10 mouse cellular contexts compared by ENCODE assay signal in the genomic region with DNA sequence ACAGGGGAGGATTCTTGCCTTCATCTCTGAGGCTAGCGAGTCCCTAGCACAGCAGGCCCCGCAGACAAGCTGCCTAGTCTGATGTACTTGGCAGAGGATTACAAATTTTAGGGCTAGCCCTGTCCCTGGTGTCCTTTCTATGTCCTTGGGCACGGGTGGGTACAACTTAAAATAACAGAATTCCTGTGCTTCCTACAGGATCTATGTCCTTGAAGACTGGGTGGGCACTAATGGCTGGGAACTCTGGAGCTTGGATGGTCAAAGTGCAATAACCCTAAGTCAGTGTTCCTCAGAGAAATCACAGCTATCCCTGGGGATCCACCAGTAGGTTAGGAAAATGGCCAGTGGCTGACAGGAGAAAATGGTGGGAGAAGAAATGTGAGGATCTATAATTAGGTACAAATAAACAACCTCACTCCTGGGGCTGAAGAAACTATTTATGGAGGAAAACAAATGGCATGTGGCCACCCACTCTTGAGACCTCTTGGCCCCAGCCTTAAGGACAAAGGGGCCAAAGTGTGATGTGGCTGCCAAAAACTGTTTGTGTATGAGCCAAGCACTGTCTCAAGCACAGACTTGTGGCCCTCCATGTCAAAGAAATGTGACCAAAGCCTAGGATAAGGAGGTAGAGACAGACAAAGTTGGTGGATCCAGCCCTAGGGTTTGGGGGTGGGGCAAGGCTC. TPM values are rescaled to one million over a fixed set of nuclear protein-coding genes. Genes with fewer than 3 reads are reported as not detected.
A peak's percentile ranks its signal among the peaks of the same experiment; 100 is the strongest.
DNase-seq lines count a peak whose midpoint lies in the region; ATAC-seq lines count a peak whose summit lies in the region.
"Had no signal": no experiment of that assay in that cellular context is flagged by ENCODE, and none has a peak within 500 bp of the region (broad histone marks: within the 10 kb centered on the region; RNA-seq: fewer than 3 reads in every experiment).

No protein-coding gene starts in this region.

- intact Hi-C loops in left cerebral cortex, postnatal 36 days (cut with DNase I): loop anchor here (2.0 kb wide), 1 partner anchor 37 kb away; a partner anchor contains a TSS

- peak overlapping the region; percentile 39; the same call in 1 of the 2 replicates for H3K9ac ChIP-seq in hindbrain, embryonic 13.5 days

- peaks cover 6% of the 10 kb centered on the region for H3K36me3 ChIP-seq in hindbrain, embryonic 13.5 days
- H3K36me3 ChIP-seq in hindbrain, embryonic 10.5 days: peaks cover 49% of the 10 kb centered on the region

- no peaks in the 10 kb centered on the region for H3K9me3 ChIP-seq in hindbrain, embryonic 13.5 days
- no peaks in the 10 kb centered on the region for H3K9me3 ChIP-seq in hindbrain, embryonic 10.5 days

- no peak for DNase-seq in hindbrain, embryonic 10.5 days (ENCODE audit: low spot score)
- peak; percentile 17 for DNase-seq in NIH3T3 (ENCODE audit: low read depth)
- DNase-seq in heart, adult 8-10 months (ENCODE audit: low spot score): peak; percentile 53
- DNase-seq in lung, adult 18-20 months: peak; percentile 68 to 72
- DNase-seq in thymus, postnatal 4 days: no peak
- no peak for DNase-seq in layer of hippocampus, postnatal 25 days (ENCODE audit: extremely low spot score in 1 of 2, low spot score in 1 of 2)
- no peak for DNase-seq in left cerebral cortex, postnatal 36 days (ENCODE audit: low spot score in 2 of 2)

- no peak overlapping the region for H3K4me3 ChIP-seq in hindbrain, embryonic 13.5 days
- no peak overlapping the region for H3K4me3 ChIP-seq in hindbrain, embryonic 10.5 days

- H3K4me1 ChIP-seq in hindbrain, embryonic 13.5 days (replicated peaks): peaks cover 76% of the 10 kb centered on the region
- peaks cover 46% of the 10 kb centered on the region for H3K4me1 ChIP-seq in hindbrain, embryonic 10.5 days (replicated peaks)

- 0 out of 2 replicates have a peak overlapping the region, but pooled peaks have one; percentile 18 for H3K4me2 ChIP-seq in hindbrain, embryonic 13.5 days

- H3K27me3 ChIP-seq in hindbrain, embryonic 13.5 days: no peaks in the 10 kb centered on the region
- no peaks in the 10 kb centered on the region for H3K27me3 ChIP-seq in hindbrain, embryonic 10.5 days (ENCODE audit: insufficient read depth, poor library complexity, severe bottlenecking)
- H3K27me3 ChIP-seq: Patski had no signal

- ATAC-seq in hindbrain, embryonic 13.5 days (ENCODE audit: low FRiP score): no peak
- ATAC-seq: forebrain, embryonic 16.5 days had no signal

- 90% methylated on average over 3 of the region's 3 CpGs for WGBS in hindbrain, embryonic 13.5 days
- WGBS in hindbrain, embryonic 10.5 days: 93% methylated on average over 3 of the region's 3 CpGs

- 0 out of 2 replicates have a peak overlapping the region, but pooled peaks have one; percentile 25 for H3K27ac ChIP-seq in hindbrain, embryonic 13.5 days
- no peak overlapping the region for H3K27ac ChIP-seq in hindbrain, embryonic 10.5 days

RNA-seq across cellular contexts. Expression of a gene that starts 4.1 kb away (rescaled TPM):
- 494 and 549 TPM in 2 replicates for polyA plus RNA-seq in hindbrain, embryonic 13.5 days (2015; fragmentation: Nextera tagmentation; extraction: Ambion mirVana)
- polyA plus RNA-seq in hindbrain, embryonic 10.5 days (2016; fragmentation: Nextera tagmentation; extraction: Ambion mirVana): 367 and 495 TPM in 2 replicates
- 100 to 1,000 TPM; 248 to 275 (median 267) TPM for total RNA-seq in heart, adult 8-10 months (2022)
- total RNA-seq in layer of hippocampus, postnatal 25 days (2021): 100 to 1,000 TPM; 304 to 328 TPM
- total RNA-seq in left cerebral cortex, postnatal 36 days (2021): 100 to 1,000 TPM; 328 to 372 TPM

RNA-seq across cellular contexts. Expression of a gene that starts 25.4 kb away (rescaled TPM):
- polyA plus RNA-seq in hindbrain, embryonic 13.5 days (2015; fragmentation: Nextera tagmentation; extraction: Ambion mirVana): 23.5 and 24.7 TPM in 2 replicates
- polyA plus RNA-seq in hindbrain, embryonic 10.5 days (2016; fragmentation: Nextera tagmentation; extraction: Ambion mirVana): 23.4 and 25.9 TPM in 2 replicates
- 1 to 10 TPM; 2.9 to 9.8 (median 8.3) TPM for total RNA-seq in heart, adult 8-10 months (2022)
- 1 to 10 TPM; 3.8 to 4.0 TPM for total RNA-seq in layer of hippocampus, postnatal 25 days (2021)
- 1 to 10 TPM; 3.3 to 4.8 TPM for total RNA-seq in left cerebral cortex, postnatal 36 days (2021)

RNA-seq across cellular contexts. Expression of a gene that starts 37.8 kb away (rescaled TPM):
- 68.4 and 69.1 TPM in 2 replicates for polyA plus RNA-seq in hindbrain, embryonic 13.5 days (2015; fragmentation: Nextera tagmentation; extraction: Ambion mirVana)
- polyA plus RNA-seq in hindbrain, embryonic 10.5 days (2016; fragmentation: Nextera tagmentation; extraction: Ambion mirVana): 36.7 and 45.4 TPM in 2 replicates
- total RNA-seq in heart, adult 8-10 months (2022): 100 to 1,000 TPM; 126 to 160 (median 136) TPM
- total RNA-seq in layer of hippocampus, postnatal 25 days (2021): 10 to 100 TPM; 80.9 to 84.4 TPM
- total RNA-seq in left cerebral cortex, postnatal 36 days (2021): 10 to 100 TPM; 90.2 to 97.0 TPM

RNA-seq across cellular contexts. Expression of a gene that starts 54.1 kb away (rescaled TPM):
- 37.4 and 40.5 TPM in 2 replicates for polyA plus RNA-seq in hindbrain, embryonic 13.5 days (2015; fragmentation: Nextera tagmentation; extraction: Ambion mirVana)
- 26.2 and 28.5 TPM in 2 replicates for polyA plus RNA-seq in hindbrain, embryonic 10.5 days (2016; fragmentation: Nextera tagmentation; extraction: Ambion mirVana)
- 10 to 100 TPM; 44.4 to 64.9 (median 51.3) TPM for total RNA-seq in heart, adult 8-10 months (2022)
- total RNA-seq in layer of hippocampus, postnatal 25 days (2021): 10 to 100 TPM; 27.8 to 35.8 TPM
- 10 to 100 TPM; 27.0 to 44.8 TPM for total RNA-seq in left cerebral cortex, postnatal 36 days (2021)

Comparison
In these comparisons a context has a peak if more than half of its experiments do, and no peak if none do; other contexts are left out.
1. DNase-seq: peak in NIH3T3 (single experiment), heart, adult 8-10 months (single experiment) and lung, adult 18-20 months (2 of 2); none in hindbrain, embryonic 10.5 days (single experiment), thymus, postnatal 4 days (single experiment), layer of hippocampus, postnatal 25 days (0 of 2) and left cerebral cortex, postnatal 36 days (0 of 2).